ENCODE assay signal across 12 mouse cellular contexts in the genomic region with DNA sequence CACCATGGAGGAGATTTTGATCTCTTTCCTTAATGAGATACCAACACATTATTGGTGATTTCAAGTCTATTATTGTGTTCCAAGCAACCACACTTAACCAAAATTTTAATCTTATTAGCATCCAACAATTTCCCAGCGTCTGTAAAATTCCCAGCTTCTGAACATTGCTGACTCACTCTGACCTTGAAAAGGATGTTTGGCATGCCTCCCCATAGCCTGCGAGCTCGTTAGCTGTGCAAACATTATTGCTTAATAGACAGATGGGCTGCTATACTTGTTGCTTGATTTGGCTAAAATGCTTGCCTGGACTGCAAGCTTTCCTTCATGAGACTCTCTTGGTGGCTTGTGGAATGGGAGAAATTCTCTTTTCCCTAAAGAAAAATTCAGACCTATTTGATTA. TPM values are rescaled to one million over a fixed set of nuclear protein-coding genes. Genes with fewer than 3 reads are reported as not detected.
DNase-seq lines count a peak whose midpoint lies in the region; ATAC-seq and TF ChIP-seq lines count a peak whose summit lies in the region.
"Had no signal": no experiment of that assay in that cellular context is flagged by ENCODE, and none has a peak within 500 bp of the region (broad histone marks: within the 10 kb centered on the region; RNA-seq: fewer than 3 reads in every experiment).

No protein-coding gene starts in this region.

- no peaks in the 10 kb centered on the region for H3K27me3 ChIP-seq in kidney, adult 2 months (replicated peaks; ENCODE audit: control insufficient read depth, insufficient read depth, low read length)
- H3K27me3 ChIP-seq in kidney, embryonic 16.5 days (ENCODE audit: insufficient read depth, low read length): no peaks in the 10 kb centered on the region
- H3K27me3 ChIP-seq in hindbrain, embryonic 10.5 days (ENCODE audit: insufficient read depth, poor library complexity, severe bottlenecking): no peaks in the 10 kb centered on the region
- no peaks in the 10 kb centered on the region for H3K27me3 ChIP-seq in forebrain, embryonic 10.5 days (ENCODE audit: poor library complexity, severe bottlenecking)
- H3K27me3 ChIP-seq: embryonic facial prominence, embryonic 13.5 days; heart, embryonic 15.5 days had no signal

- WGBS in kidney, adult 2 months: 25% methylated on average over 3 of the region's 3 CpGs
- 65% methylated on average over 3 of the region's 3 CpGs for WGBS in kidney, embryonic 16.5 days
- 36% methylated on average over 3 of the region's 3 CpGs for WGBS in lung, adult 2 months
- 87% methylated on average over 3 of the region's 3 CpGs for WGBS in hindbrain, embryonic 10.5 days
- 65% methylated on average over 3 of the region's 3 CpGs for WGBS in forebrain, embryonic 10.5 days

- H3K36me3 ChIP-seq in kidney, adult 2 months (ENCODE audit: control insufficient read depth, insufficient read depth, low read length): no peaks in the 10 kb centered on the region
- no peaks in the 10 kb centered on the region for H3K36me3 ChIP-seq in kidney, embryonic 16.5 days (ENCODE audit: insufficient read depth, low read length)
- no peaks in the 10 kb centered on the region for H3K36me3 ChIP-seq in hindbrain, embryonic 10.5 days
- no peaks in the 10 kb centered on the region for H3K36me3 ChIP-seq in forebrain, embryonic 10.5 days (replicated peaks)
- H3K36me3 ChIP-seq: embryonic facial prominence, embryonic 13.5 days; heart, embryonic 15.5 days had no signal

- H3K4me2 ChIP-seq in kidney, embryonic 16.5 days (replicated peaks; ENCODE audit: low read depth, low read length): no peak overlapping the region
- H3K4me2 ChIP-seq: embryonic facial prominence, embryonic 13.5 days; heart, embryonic 15.5 days had no signal

- no peak overlapping the region for H3K9ac ChIP-seq in kidney, embryonic 16.5 days (replicated peaks; ENCODE audit: low read length)
- H3K9ac ChIP-seq: embryonic facial prominence, embryonic 13.5 days; heart, embryonic 15.5 days had no signal

- no peaks in the 10 kb centered on the region for H3K9me3 ChIP-seq in kidney, embryonic 16.5 days (ENCODE audit: low read length)
- no peaks in the 10 kb centered on the region for H3K9me3 ChIP-seq in hindbrain, embryonic 10.5 days
- no peaks in the 10 kb centered on the region for H3K9me3 ChIP-seq in forebrain, embryonic 10.5 days
- H3K9me3 ChIP-seq: embryonic facial prominence, embryonic 13.5 days; heart, embryonic 15.5 days had no signal

- peak; percentile 65 for DNase-seq in kidney, adult 2 months
- DNase-seq in Muller cell, postnatal 12 days (ENCODE audit: inconsistent ontology term): peak; percentile 93
- peak; percentile 4 to 8 for DNase-seq in gastrocnemius, adult 8-10 months (ENCODE audit: low spot score in 2 of 2)
- peak; percentile 28 for DNase-seq in lung, adult 2 months
- DNase-seq in hindbrain, embryonic 10.5 days (ENCODE audit: low spot score): no peak
- no peak for DNase-seq in forebrain, embryonic 10.5 days (ENCODE audit: extremely low spot score, low spot score)
- DNase-seq in natural killer cell, adult 2 months (ENCODE audit: low spot score in 2 of 2): no peak
- DNase-seq: right cerebral cortex, postnatal 4 days had no signal

- ATAC-seq in kidney, embryonic 16.5 days (ENCODE audit: low FRiP score, low TSS enrichment): no peak
- ATAC-seq: midbrain, embryonic 16.5 days had no signal

- H3K4me3 ChIP-seq in kidney, adult 2 months (ENCODE audit: insufficient read depth, low read depth, low read length): no peak overlapping the region
- no peak overlapping the region for H3K4me3 ChIP-seq in kidney, embryonic 16.5 days (ENCODE audit: low read length)
- H3K4me3 ChIP-seq in lung, adult 2 months (replicated peaks; ENCODE audit: extremely low read depth, low read depth, low read length): no peak overlapping the region
- no peak overlapping the region for H3K4me3 ChIP-seq in hindbrain, embryonic 10.5 days
- no peak overlapping the region for H3K4me3 ChIP-seq in forebrain, embryonic 10.5 days
- H3K4me3 ChIP-seq: embryonic facial prominence, embryonic 13.5 days; heart, embryonic 15.5 days had no signal

- TF ChIP-seq CTCF in kidney, adult 2 months (conservative IDR thresholded peaks at IDR 0.05; ENCODE audit: insufficient read depth, insufficient read length, low read depth, low read length): no peak
- TF ChIP-seq CTCF in lung, adult 2 months (IDR thresholded peaks at IDR 0.05; ENCODE audit: insufficient read depth, low read length): no peak

- no peak overlapping the region for H3K27ac ChIP-seq in kidney, adult 2 months (ENCODE audit: insufficient read depth, low read depth, low read length)
- no peak overlapping the region for H3K27ac ChIP-seq in kidney, embryonic 16.5 days (ENCODE audit: low read length)
- H3K27ac ChIP-seq in hindbrain, embryonic 10.5 days: no peak overlapping the region
- H3K27ac ChIP-seq in forebrain, embryonic 10.5 days: no peak overlapping the region
- H3K27ac ChIP-seq: embryonic facial prominence, embryonic 13.5 days; heart, embryonic 15.5 days had no signal

- peaks cover 7% of the 10 kb centered on the region; the same call in 1 of the 2 replicates for H3K4me1 ChIP-seq in kidney, adult 2 months (ENCODE audit: control insufficient read depth, insufficient read depth, low read length)
- H3K4me1 ChIP-seq in kidney, embryonic 16.5 days (ENCODE audit: insufficient read depth, low read length): no peaks in the 10 kb centered on the region
- no peaks in the 10 kb centered on the region for H3K4me1 ChIP-seq in lung, adult 2 months (ENCODE audit: control insufficient read depth, insufficient read depth, low read length)
- no peaks in the 10 kb centered on the region for H3K4me1 ChIP-seq in hindbrain, embryonic 10.5 days (replicated peaks)
- H3K4me1 ChIP-seq in forebrain, embryonic 10.5 days: no peaks in the 10 kb centered on the region
- H3K4me1 ChIP-seq: embryonic facial prominence, embryonic 13.5 days; heart, embryonic 15.5 days had no signal

- TF ChIP-seq POLR2A in kidney, adult 2 months (IDR thresholded peaks at IDR 0.05; ENCODE audit: low read depth, low read length): no peak
- TF ChIP-seq POLR2A in lung, adult 2 months (IDR thresholded peaks at IDR 0.05; ENCODE audit: borderline replicate concordance, extremely low read depth, low read depth, low read length): no peak

RNA-seq across cellular contexts. Expression of gene Akr1c14, which starts 16.3 kb away (rescaled TPM):
- 11.4 and 14.1 TPM in 2 replicates for polyA plus RNA-seq in kidney, adult 2 months (2012; rRNA removed)
- 1.6 and 1.8 TPM in 2 replicates for polyA plus RNA-seq in kidney, embryonic 16.5 days (2015; fragmentation: Nextera tagmentation; extraction: Ambion mirVana)
- total RNA-seq in gastrocnemius, adult 8-10 months (2022): 1 to 10 TPM; 1.4 to 5.5 (median 2.6) TPM
- 6.8 and 13.4 TPM in 2 replicates for polyA plus RNA-seq in lung, adult 2 months (2012; rRNA removed)
- 0.06 and 0.18 TPM in 2 replicates for polyA plus RNA-seq in hindbrain, embryonic 10.5 days (2016; fragmentation: Nextera tagmentation; extraction: Ambion mirVana)
- 0.19 and 0.38 TPM in 2 replicates for polyA plus RNA-seq in forebrain, embryonic 10.5 days (2016; fragmentation: Nextera tagmentation; extraction: Ambion mirVana)

Comparison
In these comparisons a context has a peak if more than half of its experiments do, and no peak if none do; other contexts are left out.
1. DNase-seq: peak in kidney, adult 2 months (single experiment), Muller cell, postnatal 12 days (single experiment), gastrocnemius, adult 8-10 months (2 of 2) and lung, adult 2 months (single experiment); none in hindbrain, embryonic 10.5 days (single experiment), forebrain, embryonic 10.5 days (single experiment) and natural killer cell, adult 2 months (0 of 2).